Mouse (Mus musculus) heart, adult 11 months (tissue): Measurements from ENCODE around the gene Vmn2r102.

Experiments used
- DNase-seq: peaks from one replicate; pipeline ENCODE4 v3.0.0; 2022

The Vmn2r102 gene

DNA sequence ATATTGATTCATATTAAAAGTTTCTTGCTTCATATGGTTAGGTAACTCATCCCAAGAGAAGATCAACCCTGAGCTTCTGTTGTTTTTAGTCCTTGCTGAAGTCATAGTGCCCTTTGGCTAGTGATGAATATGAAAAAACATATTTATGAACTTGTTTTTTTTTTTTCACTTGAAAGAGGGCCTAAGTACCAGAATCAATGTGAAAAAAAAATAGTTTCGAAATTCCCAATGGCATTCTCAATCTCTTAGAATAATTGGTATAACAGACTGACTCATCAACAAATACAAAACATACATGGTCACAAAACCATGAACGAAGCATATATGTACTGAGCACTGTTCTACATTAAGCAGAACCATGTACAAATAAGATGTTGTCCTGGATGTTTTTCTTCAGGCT is at the start of gene Vmn2r102:
Gene Vmn2r102 (plus strand): TSS at position 301 of the 400 bp plus-strand sequence.
- DNase-seq, result no peak

- DNase-seq, result no peak
Observed at GRCm38 (mm10) chr17:19629328-19629727, 30.8 kb upstream of the Vmn2r102 start.

- no peak for DNase-seq
Observed at GRCm38 (mm10) chr17:19658447-19658846, 1.7 kb upstream of the Vmn2r102 start.

GRCm38 (mm10) chr17:19692062-19692461 is 31.9 kb downstream of the Vmn2r102 start:
- no peak for DNase-seq
